ENCODE assay signal across 23 mouse cellular contexts in the genomic region with DNA sequence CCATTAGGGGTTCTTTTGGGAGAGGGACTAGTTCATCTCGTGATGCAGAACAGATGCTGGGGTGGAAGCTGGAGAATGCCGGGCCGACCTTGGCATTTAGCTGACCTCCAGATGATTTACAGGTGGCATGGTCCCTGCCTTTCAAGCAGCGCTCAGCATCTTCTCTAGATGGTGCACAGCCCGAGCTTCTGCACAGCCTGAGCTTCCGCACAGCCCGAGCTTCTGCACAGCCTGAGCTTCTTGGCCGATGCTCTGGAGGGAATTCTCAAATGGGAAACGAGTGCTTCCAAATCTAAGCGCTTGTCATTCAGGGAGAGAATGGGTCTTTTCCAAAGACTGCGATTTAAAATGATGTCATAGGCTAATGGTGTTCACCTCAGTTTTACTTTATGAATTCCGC.
DNase-seq lines count a peak whose midpoint lies in the region; ATAC-seq lines count a peak whose summit lies in the region.
"Had no signal": no experiment of that assay in that cellular context is flagged by ENCODE, and none has a peak within 500 bp of the region (broad histone marks: within the 10 kb centered on the region; RNA-seq: fewer than 3 reads in every experiment).

No protein-coding gene starts in this region.

- H3K9me3 ChIP-seq in forebrain, embryonic 13.5 days (replicated peaks), result no peaks in the 10 kb centered on the region
- no peaks in the 10 kb centered on the region for H3K9me3 ChIP-seq in forebrain, embryonic 16.5 days (ENCODE audit: control insufficient read depth, low read length)
- no peaks in the 10 kb centered on the region for H3K9me3 ChIP-seq in heart, embryonic 11.5 days (replicated peaks; ENCODE audit: control insufficient read depth, low read length)
- no peaks in the 10 kb centered on the region for H3K9me3 ChIP-seq in neural tube, embryonic 15.5 days (replicated peaks)
- H3K9me3 ChIP-seq: heart, embryonic 15.5 days; limb, embryonic 13.5 days; lung, embryonic 15.5 days; neural tube, embryonic 12.5 days had no signal

- H3K4me1 ChIP-seq in forebrain, embryonic 13.5 days, result peaks cover 35% of the 10 kb centered on the region
- peaks cover 10% of the 10 kb centered on the region for H3K4me1 ChIP-seq in forebrain, embryonic 16.5 days (replicated peaks; ENCODE audit: control insufficient read depth, insufficient read depth, low read length)
- no peaks in the 10 kb centered on the region for H3K4me1 ChIP-seq in heart, embryonic 11.5 days (ENCODE audit: control insufficient read depth, insufficient read depth, low read length)
- peaks cover 19% of the 10 kb centered on the region for H3K4me1 ChIP-seq in neural tube, embryonic 15.5 days
- H3K4me1 ChIP-seq: heart, embryonic 15.5 days; lung, embryonic 15.5 days had no signal

- H3K27me3 ChIP-seq in forebrain, embryonic 13.5 days, result no peaks in the 10 kb centered on the region
- H3K27me3 ChIP-seq in forebrain, embryonic 16.5 days (replicated peaks; ENCODE audit: control insufficient read depth, insufficient read depth, low read length), result 0 out of 2 replicates have a peak, but pooled peaks cover 2% of the 10 kb centered on the region
- no peaks in the 10 kb centered on the region for H3K27me3 ChIP-seq in heart, embryonic 11.5 days (ENCODE audit: control insufficient read depth, insufficient read depth, low read length)
- no peaks in the 10 kb centered on the region for H3K27me3 ChIP-seq in neural tube, embryonic 15.5 days (replicated peaks)
- H3K27me3 ChIP-seq: heart, embryonic 15.5 days; lung, embryonic 15.5 days; neural tube, embryonic 12.5 days had no signal

- no peak overlapping the region for H3K27ac ChIP-seq in forebrain, embryonic 13.5 days
- H3K27ac ChIP-seq in forebrain, embryonic 16.5 days (ENCODE audit: low read length), result no peak overlapping the region
- H3K27ac ChIP-seq in heart, embryonic 11.5 days (ENCODE audit: low read depth, low read length), result no peak overlapping the region
- no peak overlapping the region for H3K27ac ChIP-seq in neural tube, embryonic 15.5 days (replicated peaks)
- H3K27ac ChIP-seq: heart, embryonic 15.5 days; kidney, postnatal 0 days; limb, embryonic 13.5 days; lung, embryonic 15.5 days; neural tube, embryonic 12.5 days had no signal

- ATAC-seq in forebrain, embryonic 13.5 days, result peak; percentile 59; the same call in 1 of the 2 replicates
- ATAC-seq in forebrain, embryonic 16.5 days, result no peak
- no peak for ATAC-seq in heart, embryonic 11.5 days (replicated peaks; ENCODE audit: insufficient number of reproducible peaks, low FRiP score, low TSS enrichment)
- peak; percentile 57; the same call in 1 of the 2 replicates for ATAC-seq in neural tube, embryonic 15.5 days (ENCODE audit: low FRiP score)
- ATAC-seq in CD4-positive, CD25-positive, alpha-beta regulatory T cell, adult 4 months, result no peak
- ATAC-seq: intestine, embryonic 16.5 days; midbrain, embryonic 16.5 days had no signal

- DNase-seq in adrenal gland, adult (ENCODE audit: inconsistent age in 2 of 2, low spot score in 1 of 2), result peak; percentile 33 to 51
- no peak for DNase-seq in adrenal gland, postnatal 14 days
- DNase-seq in heart, adult 11 months, result peak; percentile 43
- DNase-seq: cerebellum, adult 8-10 months; gastrocnemius, postnatal 10 days; kidney, adult 8-10 months; kidney, postnatal 4 days; thymus, postnatal 4 days had no signal

- H3K9ac ChIP-seq in forebrain, embryonic 13.5 days, result no peak overlapping the region
- no peak overlapping the region for H3K9ac ChIP-seq in forebrain, embryonic 16.5 days (replicated peaks; ENCODE audit: low read depth, low read length)
- H3K9ac ChIP-seq in heart, embryonic 11.5 days (ENCODE audit: low read depth, low read length), result no peak overlapping the region
- no peak overlapping the region for H3K9ac ChIP-seq in neural tube, embryonic 15.5 days (replicated peaks)
- H3K9ac ChIP-seq: heart, embryonic 15.5 days; limb, embryonic 13.5 days; lung, embryonic 15.5 days; neural tube, embryonic 12.5 days had no signal

- no peak overlapping the region for H3K4me3 ChIP-seq in forebrain, embryonic 13.5 days
- no peak overlapping the region for H3K4me3 ChIP-seq in forebrain, embryonic 16.5 days (replicated peaks; ENCODE audit: low read length)
- no peak overlapping the region for H3K4me3 ChIP-seq in heart, embryonic 11.5 days (ENCODE audit: low read depth, low read length)
- H3K4me3 ChIP-seq in neural tube, embryonic 15.5 days (replicated peaks), result no peak overlapping the region
- H3K4me3 ChIP-seq: heart, embryonic 15.5 days; limb, embryonic 13.5 days; lung, embryonic 15.5 days; neural tube, embryonic 12.5 days had no signal

- 64% methylated on average over 12 of the region's 12 CpGs for WGBS in forebrain, embryonic 13.5 days
- 42% methylated on average over 12 of the region's 12 CpGs for WGBS in forebrain, embryonic 16.5 days
- 76% methylated on average over 12 of the region's 12 CpGs for WGBS in heart, embryonic 11.5 days (ENCODE audit: insufficient replicate concordance)
- WGBS in neural tube, embryonic 15.5 days, result 45% methylated on average over 12 of the region's 12 CpGs

- no peak overlapping the region for H3K4me2 ChIP-seq in forebrain, embryonic 13.5 days
- no peak overlapping the region for H3K4me2 ChIP-seq in forebrain, embryonic 16.5 days (ENCODE audit: low read length)
- no peak overlapping the region for H3K4me2 ChIP-seq in heart, embryonic 11.5 days
- no peak overlapping the region for H3K4me2 ChIP-seq in neural tube, embryonic 15.5 days
- H3K4me2 ChIP-seq: heart, embryonic 15.5 days; limb, embryonic 13.5 days; liver, embryonic 11.5 days; lung, embryonic 15.5 days; midbrain, embryonic 11.5 days; neural tube, embryonic 12.5 days had no signal

- H3K36me3 ChIP-seq in forebrain, embryonic 13.5 days (ENCODE audit: poor library complexity, severe bottlenecking), result no peaks in the 10 kb centered on the region
- H3K36me3 ChIP-seq in forebrain, embryonic 16.5 days (ENCODE audit: control insufficient read depth, insufficient read depth), result no peaks in the 10 kb centered on the region
- H3K36me3 ChIP-seq in heart, embryonic 11.5 days (ENCODE audit: control insufficient read depth, insufficient read depth, low read length), result no peaks in the 10 kb centered on the region
- no peaks in the 10 kb centered on the region for H3K36me3 ChIP-seq in neural tube, embryonic 15.5 days
- H3K36me3 ChIP-seq: G1E; heart, embryonic 15.5 days; limb, embryonic 13.5 days; lung, embryonic 15.5 days; neural tube, embryonic 12.5 days had no signal

Comparison
In these comparisons a context has a peak if more than half of its experiments do, and no peak if none do; other contexts are left out.
1. ATAC-seq: peak in forebrain, embryonic 13.5 days (single experiment) and neural tube, embryonic 15.5 days (single experiment); none in forebrain, embryonic 16.5 days (single experiment), heart, embryonic 11.5 days (single experiment) and CD4-positive, CD25-positive, alpha-beta regulatory T cell, adult 4 months (single experiment).